Mouse (Mus musculus): Measurements from ENCODE around the gene Slit3. TPM values are rescaled to one million over a fixed set of nuclear protein-coding genes. Genes with fewer than 3 reads are reported as not detected.

Slit3 gene
- total and polyA plus RNA-seq, 2 experiments from 2014 or later: 5.6 to 15.0 TPM

GRCm38 (mm10) chr11:35325131-35325995 is 204.3 kb downstream of the Slit3 start:
- Histone ChIP-seq H3K27me3 (ENCODE audit: insufficient read depth, low read length) (no peaks in the 10 kb centered on the region), H3K4me3 (ENCODE audit: low read depth, low read length) (no peak overlapping the region), H3K4me1 (ENCODE audit: insufficient read depth) (no peaks in the 10 kb centered on the region), H3K4me2 (ENCODE audit: low read depth) (no peak overlapping the region), H3K9me3 (ENCODE audit: low read length) (no peaks in the 10 kb centered on the region), H3K9ac (no peak overlapping the region), H3K27ac (ENCODE audit: low read depth, low read length) (no peak overlapping the region), H3K36me3 (ENCODE audit: insufficient read depth) (no peaks in the 10 kb centered on the region)
- ATAC-seq (no peak), DNase-seq (no peak)
- TF ChIP-seq CTCF (IDR thresholded peaks at IDR 0.05; ENCODE audit: low read depth): no peak
- 51% methylated on average over 10 of the region's 10 CpGs for WGBS

GRCm38 (mm10) chr11:35326346-35326745 is 205.3 kb downstream of the Slit3 start:
- H3K27ac ChIP-seq (ENCODE audit: low read depth, low read length): no peak overlapping the region
- no peak overlapping the region for H3K9ac ChIP-seq
- DNase-seq (no peak), ATAC-seq (no peak)
- H3K9me3 ChIP-seq (ENCODE audit: low read length): no peaks in the 10 kb centered on the region
- no peak overlapping the region for H3K4me3 ChIP-seq (ENCODE audit: low read depth, low read length)
- 14% methylated on average over 3 of the region's 3 CpGs for WGBS
- H3K36me3 ChIP-seq (ENCODE audit: insufficient read depth): no peaks in the 10 kb centered on the region
- H3K4me2 ChIP-seq (ENCODE audit: low read depth): no peak overlapping the region
- H3K27me3 ChIP-seq (ENCODE audit: insufficient read depth, low read length): no peaks in the 10 kb centered on the region
- no peak for TF ChIP-seq CTCF (IDR thresholded peaks at IDR 0.05; ENCODE audit: low read depth)
- H3K4me1 ChIP-seq (ENCODE audit: insufficient read depth): no peaks in the 10 kb centered on the region

GRCm38 (mm10) chr11:35327899-35328298 is 206.9 kb downstream of the Slit3 start:
- no peak overlapping the region for H3K27ac ChIP-seq (ENCODE audit: low read depth, low read length)
- no peaks in the 10 kb centered on the region for H3K9me3 ChIP-seq (ENCODE audit: low read length)
- no peaks in the 10 kb centered on the region for H3K4me1 ChIP-seq (ENCODE audit: insufficient read depth)
- 48% methylated on average over 1 of the region's 1 CpGs for WGBS
- TF ChIP-seq CTCF (IDR thresholded peaks at IDR 0.05; ENCODE audit: low read depth): no peak
- H3K4me3 ChIP-seq (ENCODE audit: low read depth, low read length): no peak overlapping the region
- no peaks in the 10 kb centered on the region for H3K36me3 ChIP-seq (ENCODE audit: insufficient read depth)
- ATAC-seq (no peak), DNase-seq (no peak)
- no peaks in the 10 kb centered on the region for H3K27me3 ChIP-seq (ENCODE audit: insufficient read depth, low read length)
- no peak overlapping the region for H3K4me2 ChIP-seq (ENCODE audit: low read depth)
- H3K9ac ChIP-seq: no peak overlapping the region

- Histone ChIP-seq H3K4me3 (ENCODE audit: low read depth, low read length) (no peak overlapping the region), H3K27me3 (ENCODE audit: insufficient read depth, low read length) (no peaks in the 10 kb centered on the region), H3K4me1 (ENCODE audit: insufficient read depth) (no peaks in the 10 kb centered on the region), H3K36me3 (ENCODE audit: insufficient read depth) (no peaks in the 10 kb centered on the region), H3K9ac (no peak overlapping the region), H3K4me2 (ENCODE audit: low read depth) (no peak overlapping the region), H3K27ac (ENCODE audit: low read depth, low read length) (no peak overlapping the region), H3K9me3 (ENCODE audit: low read length) (no peaks in the 10 kb centered on the region)
- WGBS: 77% methylated on average over 3 of the region's 3 CpGs
- DNase-seq: no peak
- no peak for ATAC-seq
- TF ChIP-seq CTCF (IDR thresholded peaks at IDR 0.05; ENCODE audit: low read depth): no peak
Measured at GRCm38 (mm10) chr11:35331476-35331875, 210.5 kb downstream of the Slit3 start.

GRCm38 (mm10) chr11:35336558-35336957 is 215.5 kb downstream of the Slit3 start:
- DNase-seq (no peak), ATAC-seq (no peak)
- Histone ChIP-seq H3K36me3 (ENCODE audit: insufficient read depth) (no peaks in the 10 kb centered on the region), H3K4me3 (ENCODE audit: low read depth, low read length) (no peak overlapping the region), H3K27ac (ENCODE audit: low read depth, low read length) (no peak overlapping the region), H3K9ac (no peak overlapping the region), H3K9me3 (ENCODE audit: low read length) (no peaks in the 10 kb centered on the region), H3K4me1 (ENCODE audit: insufficient read depth) (no peaks in the 10 kb centered on the region), H3K4me2 (ENCODE audit: low read depth) (no peak overlapping the region), H3K27me3 (ENCODE audit: insufficient read depth, low read length) (no peaks in the 10 kb centered on the region)
- WGBS: 78% methylated on average over 8 of the region's 8 CpGs
- TF ChIP-seq CTCF (IDR thresholded peaks at IDR 0.05; ENCODE audit: low read depth): no peak

GRCm38 (mm10) chr11:35337493-35337892 is 216.5 kb downstream of the Slit3 start:
- 66% methylated on average over 8 of the region's 8 CpGs for WGBS
- Histone ChIP-seq H3K9ac (no peak overlapping the region), H3K4me1 (ENCODE audit: insufficient read depth) (no peaks in the 10 kb centered on the region), H3K9me3 (ENCODE audit: low read length) (no peaks in the 10 kb centered on the region), H3K27me3 (ENCODE audit: insufficient read depth, low read length) (no peaks in the 10 kb centered on the region), H3K4me3 (ENCODE audit: low read depth, low read length) (no peak overlapping the region), H3K27ac (ENCODE audit: low read depth, low read length) (no peak overlapping the region), H3K36me3 (ENCODE audit: insufficient read depth) (no peaks in the 10 kb centered on the region), H3K4me2 (ENCODE audit: low read depth) (no peak overlapping the region)
- ATAC-seq (no peak), DNase-seq (no peak)
- no peak for TF ChIP-seq CTCF (IDR thresholded peaks at IDR 0.05; ENCODE audit: low read depth)

GRCm38 (mm10) chr11:35337927-35338819 is 217.1 kb downstream of the Slit3 start:
- no peaks in the 10 kb centered on the region for H3K4me1 ChIP-seq (ENCODE audit: insufficient read depth)
- WGBS: 54% methylated on average over 19 of the region's 19 CpGs
- H3K36me3 ChIP-seq (ENCODE audit: insufficient read depth): no peaks in the 10 kb centered on the region
- H3K9me3 ChIP-seq (ENCODE audit: low read length): no peaks in the 10 kb centered on the region
- no peak overlapping the region for H3K4me2 ChIP-seq (ENCODE audit: low read depth)
- H3K27ac ChIP-seq (ENCODE audit: low read depth, low read length): no peak overlapping the region
- ATAC-seq (no peak), DNase-seq (no peak)
- TF ChIP-seq CTCF (IDR thresholded peaks at IDR 0.05; ENCODE audit: low read depth): no peak
- H3K27me3 ChIP-seq (ENCODE audit: insufficient read depth, low read length): no peaks in the 10 kb centered on the region
- H3K4me3 ChIP-seq (ENCODE audit: low read depth, low read length): no peak overlapping the region
- H3K9ac ChIP-seq: no peak overlapping the region

All from forebrain, postnatal 0 days (tissue).